Mouse (Mus musculus) G1E (cell line): ENCODE measurements around the gene AC131692.1.

Experiments
- CTCF ChIP-seq: IDR thresholded peaks from 2 replicates; pipeline ENCODE4 v1.5.1; 2012; ENCODE audit warnings: low read depth, low read length, inconsistent platforms, mixed read lengths
- GATA1 ChIP-seq: IDR thresholded peaks from 2 replicates; pipeline ENCODE4 v1.6.1; 2012; ENCODE audit warnings: borderline replicate concordance, low read length, inconsistent platforms, mixed read lengths

- TF ChIP-seq CTCF (no peak), GATA1 (no peak)
These were observed 27.5 kb downstream of the AC131692.1 start for GRCm38 (mm10) chr19:6121761-6122160.
